Mouse (Mus musculus) megakaryocyte, embryonic 14.5 days (primary cell): ENCODE data around the gene Fgf12.

Experiments
- FLI1 ChIP-seq: IDR thresholded peaks from 2 replicates; pipeline ENCODE4 v1.6.1; 2012; ENCODE audit warnings: low read length, inconsistent platforms, mixed read lengths
- GATA1 ChIP-seq: IDR thresholded peaks from 3 replicates; pipeline ENCODE4 v1.6.1; 2012; ENCODE audit warnings: mixed read lengths, low read length, inconsistent platforms, borderline replicate concordance

DNA sequence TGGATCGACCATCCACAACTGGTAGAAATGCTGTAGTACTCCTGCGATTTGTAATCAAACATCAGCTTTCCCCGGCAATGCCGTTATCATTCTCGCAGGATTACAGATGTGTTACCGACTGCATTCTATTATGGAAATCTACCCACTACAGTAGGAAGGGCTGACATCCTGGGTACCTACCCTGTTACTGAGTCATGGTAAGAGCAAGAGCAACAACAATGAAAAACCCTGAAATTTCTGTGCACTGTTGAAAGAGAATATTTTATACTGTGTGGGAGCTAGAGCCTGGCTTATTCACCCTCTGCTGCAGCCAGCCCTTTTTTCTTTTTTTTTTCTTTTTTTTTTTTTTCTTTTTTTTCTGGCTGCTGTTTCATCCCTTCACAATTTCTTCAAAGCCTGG, 126.6 kb downstream of the Fgf12 start:
- TF ChIP-seq GATA1 (no peak), FLI1 (no peak)
